Mouse (Mus musculus) midbrain, embryonic 15.5 days (tissue): ENCODE data around the gene Zfp217. TPM values are rescaled to one million over a fixed set of nuclear protein-coding genes. Genes with fewer than 3 reads are reported as not detected.

Experiments used
- ATAC-seq: fragments of 200-750 bp; cut with Nextera tagmentation; replicated peaks from 2 replicates; pipeline ENCODE4 v1.8.0; 2017; ENCODE audit warnings: moderate TSS enrichment
- H3K27ac ChIP-seq: fragments of 300-500 bp; sonication (generic); 2 replicates; pipeline ENCODE4 v1.5.1; 2015; ENCODE audit warnings: mild to moderate bottlenecking, inconsistent platforms
- H3K27me3 ChIP-seq: fragments of 300-500 bp; sonication (generic); replicated peaks from 2 replicates; pipeline ENCODE4 v1.6.1; 2015; ENCODE audit warnings: inconsistent platforms
- H3K36me3 ChIP-seq: fragments of 300-500 bp; sonication (generic); replicated peaks from 2 replicates; pipeline ENCODE4 v1.6.1; 2015; ENCODE audit warnings: inconsistent platforms
- H3K4me1 ChIP-seq: fragments of 300-500 bp; sonication (generic); 2 replicates; pipeline ENCODE4 v1.6.1; 2015; ENCODE audit warnings: inconsistent platforms
- H3K4me2 ChIP-seq: fragments of 300-500 bp; sonication (generic); 2 replicates; pipeline ENCODE4 v1.6.1; 2015; ENCODE audit warnings: inconsistent platforms, mild to moderate bottlenecking, moderate library complexity
- H3K4me3 ChIP-seq: fragments of 300-500 bp; sonication (generic); 2 replicates; pipeline ENCODE4 v1.5.1; 2015; ENCODE audit warnings: mild to moderate bottlenecking, inconsistent platforms
- H3K9ac ChIP-seq: fragments of 300-500 bp; sonication (generic); 2 replicates; pipeline ENCODE4 v1.6.1; 2015; ENCODE audit warnings: mild to moderate bottlenecking, inconsistent platforms
- H3K9me3 ChIP-seq: fragments of 300-500 bp; sonication (generic); 2 replicates; pipeline ENCODE4 v1.6.1; 2016; ENCODE audit warnings: inconsistent platforms
- WGBS: fragments of 180-500 bp; shearing (Covaris S2); methylation state at CpG from one replicate; pipeline ENCODE4 v1.1.7; 2015; ENCODE audit warnings: mixed read lengths; 5-methylcytosine and 5-hydroxymethylcytosine counted together
- polyA plus RNA-seq: library from polyadenylated mRNA; unstranded; fragments of >200 nt; fragmentation: Nextera tagmentation; extraction: Ambion mirVana; gene quantifications from 2 replicates; pipeline ENCODE4 v1.2.1, GENCODE M21; 2015

Zfp217 gene
- polyA plus RNA-seq, 1 experiment from 2014 or later = 1.4 TPM

GRCm38 (mm10) chr2:170143861-170144260, 4.0 kb downstream of the Zfp217 start:
- ATAC-seq = no peak

DNA sequence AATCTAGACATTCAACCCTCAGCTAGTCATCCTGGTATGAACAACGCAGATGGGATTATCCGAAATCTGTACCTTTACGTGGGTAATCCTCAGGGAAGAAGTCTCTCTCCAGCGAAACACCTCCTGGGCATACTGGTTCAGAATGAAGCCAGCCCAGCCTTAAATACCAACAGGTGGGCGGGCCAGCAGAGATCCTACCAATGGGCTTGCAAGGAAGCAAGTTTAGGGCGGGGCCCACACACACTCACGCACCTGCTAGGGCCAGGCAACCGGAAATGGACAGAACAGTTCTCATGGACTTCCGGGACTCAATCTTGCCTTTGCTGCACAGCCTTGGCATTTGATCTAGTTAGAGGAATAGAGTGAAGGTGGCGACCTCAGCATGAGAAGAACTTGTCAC, 5.4 kb downstream of the Zfp217 start:
- H3K36me3 ChIP-seq = no peaks in the 10 kb centered on the region
- WGBS = 91% methylated on average over 10 of the region's 10 CpGs
- ATAC-seq = no peak
- H3K27me3 ChIP-seq = no peaks in the 10 kb centered on the region
- H3K4me3 ChIP-seq = no peak overlapping the region
- H3K4me2 ChIP-seq = no peak overlapping the region
- no peak overlapping the region for H3K9ac ChIP-seq
- no peaks in the 10 kb centered on the region for H3K9me3 ChIP-seq
- no peak overlapping the region for H3K27ac ChIP-seq
- H3K4me1 ChIP-seq = no peaks in the 10 kb centered on the region

More at GRCm38 (mm10) chr2:170143861-170144260, 4.0 kb downstream of the Zfp217 start:
- H3K9me3 ChIP-seq = no peaks in the 10 kb centered on the region
- 49% methylated on average over 3 of the region's 3 CpGs for WGBS
- H3K27me3 ChIP-seq = no peaks in the 10 kb centered on the region
- no peak overlapping the region for H3K9ac ChIP-seq
- no peaks in the 10 kb centered on the region for H3K4me1 ChIP-seq
- no peak overlapping the region for H3K4me3 ChIP-seq
- no peaks in the 10 kb centered on the region for H3K36me3 ChIP-seq
- no peak overlapping the region for H3K27ac ChIP-seq
- H3K4me2 ChIP-seq = no peak overlapping the region

GRCm38 (mm10) chr2:170141481-170141880, 6.4 kb downstream of the Zfp217 start:
- Histone ChIP-seq H3K4me3 (no peak overlapping the region), H3K27ac (no peak overlapping the region), H3K36me3 (no peaks in the 10 kb centered on the region), H3K4me2 (no peak overlapping the region), H3K27me3 (no peaks in the 10 kb centered on the region), H3K4me1 (no peaks in the 10 kb centered on the region), H3K9ac (no peak overlapping the region), H3K9me3 (no peaks in the 10 kb centered on the region)
- 95% methylated on average over 5 of the region's 5 CpGs for WGBS
- ATAC-seq = no peak

GRCm38 (mm10) chr2:170139411-170140046, 8.4 kb downstream of the Zfp217 start:
- no peak overlapping the region for H3K9ac ChIP-seq
- WGBS = 72% methylated on average over 9 of the region's 9 CpGs

GRCm38 (mm10) chr2:170136928-170137327, 11.0 kb downstream of the Zfp217 start:
- peaks cover 23% of the 10 kb centered on the region for H3K4me1 ChIP-seq
- H3K9me3 ChIP-seq = no peaks in the 10 kb centered on the region
- H3K9ac ChIP-seq = no peak overlapping the region
- 35% methylated on average over 3 of the region's 3 CpGs for WGBS
- H3K4me3 ChIP-seq = no peak overlapping the region
- H3K27me3 ChIP-seq = no peaks in the 10 kb centered on the region; the same call in 1 of the 2 replicates
- ATAC-seq = no peak
- no peak overlapping the region for H3K27ac ChIP-seq
- no peak overlapping the region for H3K4me2 ChIP-seq
- H3K36me3 ChIP-seq = no peaks in the 10 kb centered on the region

More at GRCm38 (mm10) chr2:170139411-170140046, 8.4 kb downstream of the Zfp217 start:
- H3K27me3 ChIP-seq = no peaks in the 10 kb centered on the region; the same call in 1 of the 2 replicates
- no peak for ATAC-seq
- H3K4me1 ChIP-seq = no peaks in the 10 kb centered on the region
- H3K36me3 ChIP-seq = no peaks in the 10 kb centered on the region
- H3K4me3 ChIP-seq = no peak overlapping the region
- H3K9me3 ChIP-seq = no peaks in the 10 kb centered on the region
- no peak overlapping the region for H3K27ac ChIP-seq
- H3K4me2 ChIP-seq = no peak overlapping the region

DNA sequence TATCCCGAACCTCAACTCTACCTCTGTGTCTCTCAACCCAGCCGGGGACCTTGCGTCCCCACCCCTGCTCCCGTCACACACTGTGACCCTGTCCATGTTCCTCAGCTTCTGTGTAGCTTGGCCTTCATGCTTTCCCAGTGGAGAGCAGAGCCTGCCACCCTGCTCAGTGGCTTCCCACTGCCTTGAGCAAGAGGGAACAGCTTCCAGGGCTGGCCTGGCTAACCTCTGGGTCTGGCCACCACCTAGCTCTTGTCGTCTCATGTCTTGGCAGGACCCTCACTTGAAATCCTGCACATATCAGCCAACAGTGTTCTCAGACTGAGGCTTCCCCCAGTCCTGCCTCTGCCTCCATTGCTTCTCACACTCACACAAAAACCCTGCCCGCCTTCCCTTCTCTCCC, 12.1 kb downstream of the Zfp217 start:
- Histone ChIP-seq H3K4me3 (no peak overlapping the region), H3K4me2 (no peak overlapping the region), H3K9ac (no peak overlapping the region), H3K27me3 (no peaks in the 10 kb centered on the region; the same call in 1 of the 2 replicates), H3K27ac (no peak overlapping the region), H3K9me3 (no peaks in the 10 kb centered on the region), H3K36me3 (no peaks in the 10 kb centered on the region), H3K4me1 (peaks cover 26% of the 10 kb centered on the region)
- WGBS = 87% methylated on average over 6 of the region's 6 CpGs
- ATAC-seq = no peak

GRCm38 (mm10) chr2:170134026-170134690, 13.7 kb downstream of the Zfp217 start:
- Histone ChIP-seq H3K9me3 (no peaks in the 10 kb centered on the region), H3K36me3 (no peaks in the 10 kb centered on the region), H3K4me1 (peaks cover 38% of the 10 kb centered on the region), H3K9ac (no peak overlapping the region; the same call in 1 of the 2 replicates), H3K27me3 (no peaks in the 10 kb centered on the region; the same call in 1 of the 2 replicates), H3K27ac (no peak overlapping the region), H3K4me2 (peak overlapping the region; percentile 65; the same call in 1 of the 2 replicates), H3K4me3 (no peak overlapping the region)
- ATAC-seq = no peak
- WGBS = 17% methylated on average over 12 of the region's 12 CpGs

- WGBS = under 1% methylated on average over 28 of the region's 28 CpGs
- no peak for ATAC-seq
- Histone ChIP-seq H3K9ac (peak overlapping the region; percentile 29), H3K4me2 (peak overlapping the region; percentile 65), H3K4me1 (peaks cover 46% of the 10 kb centered on the region), H3K9me3 (no peaks in the 10 kb centered on the region), H3K4me3 (peak overlapping the region; percentile 35), H3K27me3 (no peaks in the 10 kb centered on the region; the same call in 1 of the 2 replicates), H3K27ac (peak overlapping the region; percentile 51), H3K36me3 (no peaks in the 10 kb centered on the region)
Measured at GRCm38 (mm10) chr2:170133093-170133731, 14.7 kb downstream of the Zfp217 start.

- Histone ChIP-seq H3K27me3 (no peaks in the 10 kb centered on the region; the same call in 1 of the 2 replicates), H3K9me3 (no peaks in the 10 kb centered on the region), H3K4me1 (peaks cover 48% of the 10 kb centered on the region), H3K4me3 (peak overlapping the region; percentile 35), H3K36me3 (no peaks in the 10 kb centered on the region), H3K9ac (no peak overlapping the region), H3K4me2 (peak overlapping the region; percentile 65), H3K27ac (peak overlapping the region; percentile 51)
- 0% methylated on average over 3 of the region's 3 CpGs for WGBS
- ATAC-seq = no peak
Measured at GRCm38 (mm10) chr2:170132716-170133092, 15.2 kb downstream of the Zfp217 start.

- Histone ChIP-seq H3K27me3 (no peaks in the 10 kb centered on the region; the same call in 1 of the 2 replicates), H3K9me3 (no peaks in the 10 kb centered on the region), H3K36me3 (no peaks in the 10 kb centered on the region), H3K27ac (peak overlapping the region; percentile 30; the same call in 1 of the 2 replicates), H3K4me3 (peak overlapping the region; percentile 65), H3K9ac (peak overlapping the region; percentile 12; the same call in 1 of the 2 replicates), H3K4me2 (peak overlapping the region; percentile 65), H3K4me1 (peaks cover 50% of the 10 kb centered on the region)
- 5% methylated on average over 10 of the region's 10 CpGs for WGBS
- no peak for ATAC-seq
Measured at GRCm38 (mm10) chr2:170131981-170132460, 15.9 kb downstream of the Zfp217 start.

- peaks cover 50% of the 10 kb centered on the region for H3K4me1 ChIP-seq
- 0% methylated on average over 33 of the region's 122 CpGs for WGBS
- peak; percentile 90 for ATAC-seq
Measured at GRCm38 (mm10) chr2:170130780-170131645, 16.9 kb downstream of the Zfp217 start.

More at GRCm38 (mm10) chr2:170130780-170131645, 16.9 kb downstream of the Zfp217 start:
- H3K36me3 ChIP-seq = no peaks in the 10 kb centered on the region
- H3K4me2 ChIP-seq = peak overlapping the region; percentile 65
- H3K27ac ChIP-seq = peak overlapping the region; percentile 70
- no peaks in the 10 kb centered on the region for H3K9me3 ChIP-seq
- H3K4me3 ChIP-seq = peak overlapping the region; percentile 65
- no peaks in the 10 kb centered on the region; the same call in 1 of the 2 replicates for H3K27me3 ChIP-seq
- peak overlapping the region; percentile 65 for H3K9ac ChIP-seq
